Mouse (Mus musculus) MEL (cell line): ENCODE measurements around the gene Calm5. TPM values are rescaled to one million over a fixed set of nuclear protein-coding genes. Genes with fewer than 3 reads are reported as not detected.
A peak's percentile ranks its signal among the peaks of the same experiment; 100 is the strongest.

Experiments
- DNase-seq: peaks from one replicate; pipeline ENCODE4 v3.0.0; 2011; ENCODE audit warnings: low read depth, low spot score
- H3K27ac ChIP-seq: 2 replicates; pipeline ENCODE4 v1.5.1; 2012; ENCODE audit warnings: low read depth, mild to moderate bottlenecking, control low read depth, low read length, moderate library complexity; ENCODE audit not compliant: control insufficient read depth
- H3K27me3 ChIP-seq, 2 experiments: fragments of 150-350 bp in 1 of 2; sonication (generic) in 1 of 2; 2 replicates each; pipeline ENCODE4 v1.6.1; 2012; ENCODE audit warnings: low read length in 2 of 2, mild to moderate bottlenecking in 2 of 2, improper control_type of control experiment in 1 of 2, moderate library complexity in 1 of 2; ENCODE audit not compliant: insufficient read depth in 2 of 2, control insufficient read depth in 1 of 2
- H3K36me3 ChIP-seq, 2 experiments: 2 replicates each; pipeline ENCODE4 v1.6.1; 2012 to 2014; ENCODE audit warnings: low read length in 2 of 2, improper control_type of control experiment in 1 of 2, inconsistent platforms in 1 of 2, mild to moderate bottlenecking in 1 of 2; ENCODE audit not compliant: insufficient read depth in 2 of 2, control insufficient read depth in 1 of 2
- H3K4me1 ChIP-seq, 2 experiments: fragments of 150-350 bp in 1 of 2; sonication (generic) in 1 of 2; 2 replicates each; pipeline ENCODE4 v1.6.1; 2012; ENCODE audit warnings: low read length in 2 of 2, improper control_type of control experiment in 1 of 2, mild to moderate bottlenecking in 1 of 2; ENCODE audit not compliant: insufficient read depth in 2 of 2, control insufficient read depth in 1 of 2
- H3K4me3 ChIP-seq, 2 experiments: fragments of 150-350 bp in 1 of 2; sonication (generic) in 1 of 2; 2 replicates each; pipeline ENCODE4 v1.5.1; 2012; ENCODE audit warnings: low read depth in 2 of 2, low read length in 2 of 2, mild to moderate bottlenecking in 2 of 2, moderate library complexity in 2 of 2, control low read depth in 1 of 2, improper control_type of control experiment in 1 of 2; ENCODE audit not compliant: control insufficient read depth in 1 of 2, insufficient read depth in 1 of 2
- H3K79me2 ChIP-seq: 2 replicates; pipeline ENCODE4 v1.6.1; 2012; ENCODE audit warnings: mild to moderate bottlenecking, low read length, moderate library complexity; ENCODE audit not compliant: control insufficient read depth, poor library complexity, insufficient read depth
- H3K9ac ChIP-seq: 2 replicates; pipeline ENCODE4 v1.6.1; 2012; ENCODE audit warnings: low read depth, mild to moderate bottlenecking, control low read depth, low read length, moderate library complexity; ENCODE audit not compliant: control insufficient read depth, poor library complexity, severe bottlenecking
- H3K9me3 ChIP-seq: fragments of 150-350 bp; sonication (generic); replicated peaks from 2 replicates; pipeline ENCODE4 v1.6.1; 2012; ENCODE audit warnings: mild to moderate bottlenecking, low read length, improper control_type of control experiment, moderate library complexity; ENCODE audit not compliant: insufficient read depth
- BHLHE40 ChIP-seq: IDR thresholded peaks from 2 replicates; pipeline ENCODE4 v1.6.1; 2012; ENCODE audit warnings: low read depth, mild to moderate bottlenecking, inconsistent platforms, low read length, improper control_type of control experiment, borderline replicate concordance
- CHD1 ChIP-seq: IDR thresholded peaks from 2 replicates; pipeline ENCODE4 v1.6.1; 2012; ENCODE audit warnings: low read depth, mild to moderate bottlenecking, inconsistent platforms, low read length, improper control_type of control experiment
- CTCF ChIP-seq, 3 experiments: IDR thresholded peaks in 2 of 3; conservative IDR thresholded peaks in 1 of 3; 2 replicates each; pipeline ENCODE4 v1.5.1; 2011 to 2012; ENCODE audit warnings: low read length in 3 of 3, low read depth in 2 of 3, mild to moderate bottlenecking in 2 of 3, improper control_type of control experiment in 1 of 3, inconsistent platforms in 1 of 3, mixed read lengths in 1 of 3, moderate library complexity in 1 of 3; ENCODE audit not compliant: control insufficient read depth in 1 of 3, insufficient read depth in 1 of 3, poor library complexity in 1 of 3, severe bottlenecking in 1 of 3
- E2F4 ChIP-seq: IDR thresholded peaks from 2 replicates; pipeline ENCODE4 v1.6.1; 2011; ENCODE audit warnings: low read depth, low read length, improper control_type of control experiment, borderline replicate concordance
- EP300 ChIP-seq, 2 experiments: IDR thresholded peaks; 2 replicates each; pipeline ENCODE4 v1.6.1; 2011; ENCODE audit warnings: improper control_type of control experiment in 2 of 2, low read length in 2 of 2, low read depth in 1 of 2, mild to moderate bottlenecking in 1 of 2
- ETS1 ChIP-seq: IDR thresholded peaks from 2 replicates; pipeline ENCODE4 v1.6.1; 2012; ENCODE audit warnings: low read depth, mild to moderate bottlenecking, inconsistent platforms, low read length, improper control_type of control experiment, moderate library complexity
- GABPA ChIP-seq: IDR thresholded peaks from 2 replicates; pipeline ENCODE4 v1.6.1; 2012; ENCODE audit warnings: low read depth, mild to moderate bottlenecking, inconsistent platforms, low read length, improper control_type of control experiment, moderate library complexity
- GATA1 ChIP-seq: IDR thresholded peaks from 2 replicates; pipeline ENCODE4 v1.6.1; 2011; ENCODE audit warnings: low read depth, low read length, improper control_type of control experiment
- HCFC1 ChIP-seq: IDR thresholded peaks from 2 replicates; pipeline ENCODE4 v1.6.1; 2012; ENCODE audit warnings: low read depth, mild to moderate bottlenecking, inconsistent platforms, low read length, improper control_type of control experiment, moderate library complexity
- JUND ChIP-seq: IDR thresholded peaks from 2 replicates; pipeline ENCODE4 v1.6.1; 2011; ENCODE audit warnings: low read depth, mild to moderate bottlenecking, improper control_type of control experiment, low read length
- KAT2A ChIP-seq: conservative IDR thresholded peaks from 2 replicates; pipeline ENCODE4 v1.6.1; 2012; ENCODE audit warnings: low read depth, low read length, improper control_type of control experiment, inconsistent platforms
- MAX ChIP-seq: IDR thresholded peaks from 2 replicates; pipeline ENCODE4 v1.6.1; 2011; ENCODE audit warnings: low read length, improper control_type of control experiment
- MAZ ChIP-seq: IDR thresholded peaks from 2 replicates; pipeline ENCODE4 v1.6.1; 2012; ENCODE audit warnings: low read depth, mild to moderate bottlenecking, inconsistent platforms, low read length, improper control_type of control experiment
- MEF2A ChIP-seq: IDR thresholded peaks from 2 replicates; pipeline ENCODE4 v1.6.1; 2014; ENCODE audit warnings: low read depth, mild to moderate bottlenecking, inconsistent platforms, low read length, improper control_type of control experiment; ENCODE audit not compliant: poor library complexity, insufficient replicate concordance, severe bottlenecking; ENCODE audit errors: extremely low read depth
- MXI1 ChIP-seq: IDR thresholded peaks from 2 replicates; pipeline ENCODE4 v1.6.1; 2011; ENCODE audit warnings: mild to moderate bottlenecking, low read depth, low read length, improper control_type of control experiment
- MYB ChIP-seq: IDR thresholded peaks from 2 replicates; pipeline ENCODE4 v1.6.1; 2011; ENCODE audit warnings: mild to moderate bottlenecking, low read depth, low read length, improper control_type of control experiment
- NELFE ChIP-seq: IDR thresholded peaks from 2 replicates; pipeline ENCODE4 v1.6.1; 2011; ENCODE audit warnings: low read depth, low read length, improper control_type of control experiment
- NRF1 ChIP-seq: IDR thresholded peaks from 2 replicates; pipeline ENCODE4 v1.6.1; 2014; ENCODE audit warnings: low read depth, mild to moderate bottlenecking, inconsistent platforms, low read length, improper control_type of control experiment, moderate library complexity; ENCODE audit not compliant: poor library complexity, insufficient read depth, severe bottlenecking
- POLR2A ChIP-seq, 2 experiments: IDR thresholded peaks; 2 replicates each; pipeline ENCODE4 v1.6.1; 2011 to 2012; ENCODE audit warnings: low read length in 2 of 2, mild to moderate bottlenecking in 2 of 2, control low read depth in 1 of 2, improper control_type of control experiment in 1 of 2, low read depth in 1 of 2, moderate library complexity in 1 of 2; ENCODE audit not compliant: control insufficient read depth in 1 of 2, insufficient read depth in 1 of 2, poor library complexity in 1 of 2
- POLR2AphosphoS2 ChIP-seq: IDR thresholded peaks from 2 replicates; pipeline ENCODE4 v1.6.1; 2011; ENCODE audit warnings: low read length, improper control_type of control experiment
- POLR2AphosphoS5 ChIP-seq: IDR thresholded peaks from 2 replicates; pipeline ENCODE4 v1.6.1; 2012; ENCODE audit warnings: low read depth, borderline replicate concordance, mild to moderate bottlenecking, inconsistent platforms, low read length, moderate library complexity, mixed read lengths
- RCOR1 ChIP-seq: IDR thresholded peaks from 2 replicates; pipeline ENCODE4 v1.6.1; 2012; ENCODE audit warnings: low read depth, mild to moderate bottlenecking, inconsistent platforms, low read length, improper control_type of control experiment
- SIN3A ChIP-seq: IDR thresholded peaks from 2 replicates; pipeline ENCODE4 v1.6.1; 2012; ENCODE audit warnings: low read length, improper control_type of control experiment, inconsistent platforms
- SMC3 ChIP-seq: IDR thresholded peaks from 2 replicates; pipeline ENCODE4 v1.6.1; 2011; ENCODE audit warnings: low read depth, low read length, improper control_type of control experiment
- TBP ChIP-seq: IDR thresholded peaks from 2 replicates; pipeline ENCODE4 v1.8.0; 2011; ENCODE audit warnings: low read depth, low read length, improper control_type of control experiment
- TCF12 ChIP-seq: IDR thresholded peaks from 2 replicates; pipeline ENCODE4 v1.6.1; 2014; ENCODE audit warnings: low read depth, mild to moderate bottlenecking, inconsistent platforms, low read length, improper control_type of control experiment, moderate library complexity
- UBTF ChIP-seq: IDR thresholded peaks from 2 replicates; pipeline ENCODE4 v1.6.1; 2012; ENCODE audit warnings: low read depth, mild to moderate bottlenecking, inconsistent platforms, low read length, improper control_type of control experiment, moderate library complexity, borderline replicate concordance; ENCODE audit not compliant: insufficient read depth
- USF1 ChIP-seq: IDR thresholded peaks from 2 replicates; pipeline ENCODE4 v1.6.1; 2014; ENCODE audit warnings: low read depth, mild to moderate bottlenecking, inconsistent platforms, low read length, improper control_type of control experiment, moderate library complexity
- USF2 ChIP-seq, 2 experiments: IDR thresholded peaks; 2 replicates each; pipeline ENCODE4 v1.6.1; 2011 to 2012; ENCODE audit warnings: improper control_type of control experiment in 2 of 2, low read length in 2 of 2, borderline replicate concordance in 1 of 2, inconsistent platforms in 1 of 2, low read depth in 1 of 2, mild to moderate bottlenecking in 1 of 2; ENCODE audit not compliant: insufficient read depth in 1 of 2
- ZKSCAN1 ChIP-seq: IDR thresholded peaks from 2 replicates; pipeline ENCODE4 v1.6.1; 2012; ENCODE audit warnings: low read depth, mild to moderate bottlenecking, inconsistent platforms, low read length, improper control_type of control experiment, moderate library complexity
- polyA plus RNA-seq, 2 experiments: library from polyadenylated mRNA; stranded (reverse) in 1 of 2; unstranded in 1 of 2; fragments of >175 nt in 1 of 2; fragments of >200 nt in 1 of 2; gene quantifications; 2 replicates each; pipeline versions ENCODE4 v1.2.1 to v1.2.4; 2012; ENCODE audit warnings: low replicate concordance in 2 of 2, low read depth in 1 of 2; ENCODE audit not compliant: insufficient read length in 2 of 2, insufficient read depth in 1 of 2, missing spikeins in 1 of 2
- total RNA-seq: library from RNA; depleted of rRNA; stranded (reverse); fragments of 300-350 nt; gene quantifications from 2 replicates; pipeline ENCODE4 v1.2.3, GENCODE M21; 2012

Gene Calm5
- total and polyA plus RNA-seq, 3 experiments, result not detected

DNA sequence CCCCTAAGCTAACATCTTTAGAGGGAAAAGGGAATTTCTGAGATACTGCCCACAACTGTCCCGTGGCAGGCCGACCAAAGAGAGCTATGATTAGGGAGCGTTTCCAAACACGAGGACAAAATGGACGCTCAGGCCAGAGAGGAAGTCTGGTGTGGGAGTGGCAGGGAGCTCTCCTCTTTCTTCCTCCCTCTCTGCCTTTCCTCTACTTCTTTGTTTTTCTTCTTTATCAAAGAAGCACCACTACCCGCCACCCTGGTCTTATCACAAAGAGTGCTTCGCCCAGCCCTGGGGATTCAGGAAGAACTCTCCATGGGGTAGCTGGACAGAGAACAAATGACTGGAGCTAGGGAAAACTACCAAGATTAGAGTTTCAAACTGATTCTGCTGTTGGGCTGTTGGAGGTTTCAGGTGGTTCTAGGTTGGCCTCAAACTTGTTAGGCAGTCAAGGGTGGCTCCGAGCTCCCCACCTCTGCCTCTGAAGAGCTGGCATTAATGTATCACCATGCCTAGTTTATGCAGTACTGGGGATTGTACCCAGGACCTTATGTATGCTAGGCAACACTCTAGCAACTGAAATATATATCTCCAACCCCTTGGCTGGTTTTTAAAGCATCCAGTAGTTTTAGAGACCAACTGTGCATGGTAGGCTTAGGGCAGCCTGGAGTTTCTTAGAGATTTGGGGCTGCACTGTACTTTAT is 12.5 kb downstream of the Calm5 start (continued):
- TF ChIP-seq SIN3A (peak; percentile 67), USF1 (no peak), MAX (peak; percentile 85), BHLHE40 (no peak), CHD1 (0 out of 2 replicates have a peak, but pooled peaks have one; percentile 4), MXI1 (peak; percentile 3), CTCF (IDR thresholded peaks at IDR 0.05 in 2 of 3, conservative IDR thresholded peaks at IDR 0.05 in 1 of 3; ENCODE audit: control insufficient read depth in 1 of 3, insufficient read depth in 1 of 3, low read depth in 2 of 3, low read length in 3 of 3, poor library complexity in 1 of 3, severe bottlenecking in 1 of 3) (no peak), POLR2AphosphoS2 (peak; percentile 11; the same call in 1 of the 2 replicates), UBTF (no peak), USF2 (IDR thresholded peaks at IDR 0.05; ENCODE audit: borderline replicate concordance in 1 of 2, insufficient read depth in 1 of 2, low read depth in 1 of 2, low read length in 2 of 2) (no peak), MEF2A (no peak), EP300 (IDR thresholded peaks at IDR 0.05; ENCODE audit: low read depth in 1 of 2, low read length in 2 of 2) (peak; percentile 86 to 96), ETS1 (peak; percentile 85), RCOR1 (peak; percentile 79), GABPA (no peak), POLR2A (IDR thresholded peaks at IDR 0.05; ENCODE audit: control insufficient read depth in 1 of 2, insufficient read depth in 1 of 2, low read depth in 1 of 2, low read length in 2 of 2, poor library complexity in 1 of 2) (peak in 1 of 2 experiments; percentile 64; a peak in 2 of 4 replicates), MAZ (peak; percentile 72), HCFC1 (no peak)

DNA sequence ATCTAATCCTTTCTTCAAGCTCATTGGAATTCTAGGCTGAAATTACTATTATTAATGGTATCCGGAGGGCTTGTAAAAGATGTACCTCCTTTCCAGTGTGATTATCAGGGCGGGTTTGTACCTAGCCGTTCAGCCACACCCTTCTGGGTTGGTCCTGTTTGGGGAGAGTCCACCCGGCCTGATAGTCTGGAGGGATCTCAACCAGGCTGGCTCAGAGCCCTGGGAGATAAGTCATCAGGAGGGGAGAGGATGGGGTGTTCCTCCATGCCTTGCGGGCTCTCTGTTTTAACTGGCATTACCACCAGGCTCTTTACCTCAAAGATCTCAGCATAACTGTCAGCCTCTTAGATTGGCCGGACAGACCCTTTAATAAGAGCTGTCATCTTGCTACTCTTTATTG is 13.2 kb downstream of the Calm5 start:
- Histone ChIP-seq H3K9me3 (no peaks in the 10 kb centered on the region), H3K36me3 (peaks cover 0 to 44% of the 10 kb centered on the region in 2 experiments; a peak in 2 of 4 replicates), H3K79me2 (no peaks in the 10 kb centered on the region; the same call in 1 of the 2 replicates), H3K4me3 (peak overlapping the region; percentile 15 to 29), H3K27ac (peak overlapping the region; percentile 97), H3K9ac (peak overlapping the region; percentile 71), H3K27me3 (no peaks in the 10 kb centered on the region), H3K4me1 (peaks cover 11 to 50% of the 10 kb centered on the region in 2 experiments)
- peak; percentile 89 for DNase-seq
- TF ChIP-seq EP300 (IDR thresholded peaks at IDR 0.05; ENCODE audit: low read depth in 1 of 2, low read length in 2 of 2) (peak; percentile 40 to 88), NRF1 (no peak), POLR2A (IDR thresholded peaks at IDR 0.05; ENCODE audit: control insufficient read depth in 1 of 2, insufficient read depth in 1 of 2, low read depth in 1 of 2, low read length in 2 of 2, poor library complexity in 1 of 2) (peak in 1 of 2 experiments; percentile 46; a peak in 2 of 4 replicates), HCFC1 (peak; percentile 14; the same call in 1 of the 2 replicates), POLR2AphosphoS5 (no peak), MYB (no peak), MXI1 (no peak), TBP (peak; percentile 74; the same call in 1 of the 2 replicates), TCF12 (peak; percentile 21; the same call in 1 of the 2 replicates), ZKSCAN1 (no peak), JUND (no peak), NELFE (no peak), KAT2A (no peak), BHLHE40 (no peak), USF1 (no peak), UBTF (no peak), ETS1 (peak; percentile 68; the same call in 1 of the 2 replicates), GATA1 (peak; percentile 83), RCOR1 (peak; percentile 40; the same call in 1 of the 2 replicates), SIN3A (peak; percentile 29), SMC3 (no peak), E2F4 (no peak), USF2 (IDR thresholded peaks at IDR 0.05; ENCODE audit: borderline replicate concordance in 1 of 2, insufficient read depth in 1 of 2, low read depth in 1 of 2, low read length in 2 of 2) (no peak)
